Mouse (Mus musculus): ENCODE data around the gene Cops3. TPM values are rescaled to one million over a fixed set of nuclear protein-coding genes. Genes with fewer than 3 reads are reported as not detected.

Cops3 gene
- 87.8 to 99.2 TPM (median 91.3 TPM) in 4 replicates for total RNA-seq (2023; ENCODE audit: inconsistent age)

DNA sequence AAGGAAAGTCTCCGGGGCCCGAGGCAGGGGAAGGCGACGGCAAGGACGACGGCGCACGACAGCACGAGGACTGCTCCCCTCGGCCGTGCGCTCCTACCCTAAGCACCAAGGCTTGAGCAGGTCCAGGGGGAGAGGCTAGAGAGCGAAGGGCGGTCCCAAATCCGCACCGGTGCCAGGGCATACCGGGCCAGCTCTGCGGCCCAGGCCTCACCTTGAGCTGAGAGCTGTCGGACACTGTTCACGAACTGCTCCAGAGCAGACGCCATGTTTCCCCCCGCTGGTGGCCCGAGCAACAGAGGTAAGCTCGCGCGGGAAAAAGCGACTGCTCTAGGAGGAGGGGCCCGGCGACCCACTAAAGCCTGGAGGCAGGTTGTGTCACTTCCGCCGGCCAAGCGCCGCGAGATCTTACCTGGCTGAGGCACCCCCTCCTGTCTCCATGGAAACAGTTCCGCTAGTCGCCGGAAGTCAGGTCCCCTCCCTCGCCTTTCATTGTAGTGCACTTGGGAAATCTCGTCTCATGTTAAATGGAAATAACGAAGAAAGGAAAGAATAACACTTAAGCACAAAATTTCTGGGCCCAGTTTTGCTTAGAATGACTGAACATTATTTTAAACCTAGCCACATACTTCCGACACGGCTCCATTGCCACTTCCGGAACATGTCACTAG, at the start of gene Cops3:
Gene Cops3 (minus strand): TSS at position 380 of the 668 bp plus-strand sequence.

DNA sequence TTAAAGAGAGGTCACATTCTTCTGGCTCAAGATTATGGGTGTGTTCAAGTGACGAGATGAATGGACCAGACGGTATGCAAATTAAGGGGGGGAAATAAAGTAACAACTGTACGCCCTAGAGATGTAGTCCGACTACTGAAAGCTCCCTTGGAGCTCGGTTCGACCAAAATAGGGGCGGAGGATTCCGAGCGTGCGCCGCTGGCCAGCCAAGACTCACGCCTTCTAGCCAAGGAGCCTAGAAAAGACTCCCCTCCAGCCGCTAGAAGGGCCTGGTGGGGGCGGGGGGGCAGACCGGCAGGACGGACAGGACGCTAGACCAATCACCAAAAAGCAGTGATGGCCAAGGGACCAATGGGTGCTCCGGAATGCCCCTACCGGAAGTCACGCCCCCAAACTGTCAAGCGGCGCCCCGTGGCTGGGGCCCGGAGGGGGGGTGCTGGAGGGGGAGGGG, 605 bp downstream of the Cops3 start, which contains the start of gene Nt5m:
Gene Nt5m (plus strand): TSS at position 440 of the 451 bp plus-strand sequence.

DNA sequence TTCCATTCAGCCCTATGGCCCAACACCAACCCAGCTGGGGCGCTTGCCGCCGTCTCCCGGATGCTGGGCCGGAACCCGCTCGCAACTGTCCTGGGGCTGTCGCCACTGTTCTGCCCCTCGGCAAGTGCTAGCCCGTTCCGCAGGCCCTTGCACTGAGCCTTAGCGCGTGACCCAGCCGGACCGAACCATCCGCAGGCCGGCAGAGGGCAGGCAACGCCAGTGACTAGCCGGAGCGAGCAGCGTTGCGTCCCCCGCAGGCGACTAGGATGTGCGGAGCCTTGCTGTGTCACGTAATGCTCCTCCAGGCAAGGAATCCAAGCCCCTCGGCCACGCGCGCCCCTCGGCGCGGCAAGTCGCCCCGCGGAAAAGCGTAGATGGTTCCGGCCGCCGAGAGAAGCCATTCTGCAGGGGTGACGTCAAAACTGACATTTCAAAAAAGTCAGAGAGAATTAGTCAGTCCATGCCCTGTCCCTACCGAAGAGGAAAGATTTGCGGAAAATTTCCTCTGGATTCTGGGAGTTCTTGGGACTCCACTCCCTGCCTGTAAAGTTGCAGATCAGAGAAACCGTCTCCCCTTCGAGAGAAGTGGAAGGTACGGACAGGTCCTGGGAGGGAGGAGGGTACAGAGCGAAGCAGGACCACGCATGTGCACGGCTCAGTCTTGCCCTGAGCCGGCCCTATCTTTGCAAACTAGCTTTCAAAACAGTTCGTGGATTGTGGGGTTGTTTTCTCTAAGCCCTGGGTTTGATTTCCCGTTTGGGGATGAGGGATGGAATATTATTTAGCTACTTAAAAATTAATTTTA, 29.8 kb downstream of the Cops3 start, which contains the start of gene Flcn:
Gene Flcn (minus strand): TSS at position 347 of the 805 bp plus-strand sequence.

DNA sequence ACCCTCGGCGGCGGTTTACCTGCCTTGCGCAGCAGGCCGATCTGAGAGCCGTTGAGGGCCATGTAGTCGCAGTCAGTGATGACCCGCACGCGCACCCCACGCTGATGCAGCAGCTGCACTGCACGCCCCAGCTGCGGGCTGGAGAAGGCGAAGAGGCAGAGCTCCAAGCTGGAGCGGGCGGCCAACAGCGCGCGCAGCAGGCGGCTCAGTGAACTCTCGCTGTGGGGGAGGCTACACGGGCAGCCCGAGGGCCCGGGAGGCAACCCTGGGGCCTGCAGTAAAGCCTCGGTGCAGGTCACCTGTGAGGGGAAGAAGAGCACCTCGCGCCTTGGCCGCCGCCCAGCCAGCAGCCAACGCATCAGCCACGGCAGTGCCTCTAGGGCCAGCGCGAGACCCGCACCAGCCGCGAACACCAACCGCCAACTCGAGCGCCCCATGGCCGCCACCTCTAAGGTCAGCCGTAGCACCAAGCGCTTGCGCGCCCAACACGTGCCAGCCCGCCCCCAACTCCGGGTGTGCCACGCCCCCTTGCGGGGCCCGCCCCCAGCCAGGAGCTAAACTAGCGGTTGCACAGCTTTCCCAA, 52.3 kb downstream of the Cops3 start, which contains the start of gene Pld6:
Gene Pld6 (minus strand): TSS at position 447 of the 583 bp plus-strand sequence.

Other genes with a start within 250 kb of the Cops3 start
- gene Olfr223, start 246.5 kb downstream of the Cops3 start, total RNA-seq (2023; ENCODE audit: inconsistent age), result not detected in 4 replicates
- 90.3 to 96.9 TPM (median 93.5 TPM) in 4 replicates for gene Mprip, start 178.5 kb downstream of the Cops3 start, total RNA-seq (2023; ENCODE audit: inconsistent age)
- 0.30 to 0.70 TPM (median 0.48 TPM) in 4 replicates for gene Pld6, start 52.2 kb downstream of the Cops3 start, total RNA-seq (2023; ENCODE audit: inconsistent age)
- gene Flcn, start 29.8 kb downstream of the Cops3 start, total RNA-seq (2023; ENCODE audit: inconsistent age), result 112 to 130 TPM (median 124 TPM) in 4 replicates
- gene Nt5m, start 391 bp downstream of the Cops3 start, total RNA-seq (2023; ENCODE audit: inconsistent age), result 10.5 to 12.7 TPM (median 12.0 TPM) in 4 replicates
- 8.8 to 10.5 TPM (median 9.3 TPM) in 4 replicates for gene Med9, start 108.4 kb upstream of the Cops3 start, total RNA-seq (2023; ENCODE audit: inconsistent age)
- gene Rasd1, start 125.1 kb upstream of the Cops3 start, total RNA-seq (2023; ENCODE audit: inconsistent age), result 9.6 to 12.4 TPM (median 11.2 TPM) in 4 replicates
- gene Pemt, start 206.7 kb upstream of the Cops3 start, total RNA-seq (2023; ENCODE audit: inconsistent age), result 0.74 to 3.9 TPM in 2 of 4 replicates, not detected in the others